Mouse (Mus musculus) midbrain, embryonic 14.5 days (tissue): ENCODE measurements around the gene Ushbp1. TPM values are rescaled to one million over a fixed set of nuclear protein-coding genes. Genes with fewer than 3 reads are reported as not detected.

Experiments used
- ATAC-seq: fragments of 200-750 bp; cut with Nextera tagmentation; 2 replicates; pipeline ENCODE4 v1.8.0; 2017; ENCODE audit warnings: moderate number of reproducible peaks, moderate library complexity; ENCODE audit not compliant: low FRiP score, low TSS enrichment
- DNase-seq: peaks from one replicate; pipeline ENCODE4 v3.0.0-alpha.2; 2015
- H3K27ac ChIP-seq: fragments of 300-500 bp; sonication (generic); replicated peaks from 2 replicates; pipeline ENCODE4 v1.5.1; 2014; ENCODE audit warnings: mild to moderate bottlenecking, low read depth, low read length, moderate library complexity
- H3K27me3 ChIP-seq: fragments of 300-500 bp; sonication (generic); 2 replicates; pipeline ENCODE4 v1.6.1; 2014; ENCODE audit warnings: low read length, control low read depth, mixed read lengths; ENCODE audit not compliant: control insufficient read depth, insufficient read depth
- H3K36me3 ChIP-seq: fragments of 300-500 bp; sonication (generic); 2 replicates; pipeline ENCODE4 v1.6.1; 2014; ENCODE audit warnings: low read length, control low read depth; ENCODE audit not compliant: control insufficient read depth, insufficient read depth
- H3K4me1 ChIP-seq: fragments of 300-500 bp; sonication (generic); 2 replicates; pipeline ENCODE4 v1.6.1; 2014; ENCODE audit warnings: mild to moderate bottlenecking, antibody characterized with exemption, low read length, control low read depth; ENCODE audit not compliant: control insufficient read depth, insufficient read depth
- H3K4me2 ChIP-seq: fragments of 300-500 bp; sonication (generic); 2 replicates; pipeline ENCODE4 v1.6.1; 2014; ENCODE audit warnings: mild to moderate bottlenecking, low read length, moderate library complexity
- H3K4me3 ChIP-seq: fragments of 300-500 bp; sonication (generic); replicated peaks from 2 replicates; pipeline ENCODE4 v1.5.1; 2014; ENCODE audit warnings: low read depth, low read length
- H3K9ac ChIP-seq: fragments of 300-500 bp; sonication (generic); replicated peaks from 2 replicates; pipeline ENCODE4 v1.6.1; 2014; ENCODE audit warnings: mild to moderate bottlenecking, low read length, moderate library complexity
- H3K9me3 ChIP-seq: fragments of 300-500 bp; sonication (generic); 2 replicates; pipeline ENCODE4 v1.6.1; 2016; ENCODE audit warnings: low read length, control low read depth, mixed read lengths; ENCODE audit not compliant: control insufficient read depth
- WGBS: fragments of 180-500 bp; shearing (Covaris S2); extraction: QIAGEN DNeasy Blood & Tissue Kit; methylation state at CpG from one replicate; pipeline ENCODE4 v1.1.7; 2014; 5-methylcytosine and 5-hydroxymethylcytosine counted together
- polyA plus RNA-seq: library from polyadenylated mRNA; unstranded; fragments of >200 nt; fragmentation: Nextera tagmentation; extraction: Ambion mirVana; gene quantifications from 2 replicates; pipeline ENCODE4 v1.2.1, GENCODE M21; 2014

Gene Ushbp1
- polyA plus RNA-seq, 1 experiment from 2014 or later: 5.7 TPM

DNA sequence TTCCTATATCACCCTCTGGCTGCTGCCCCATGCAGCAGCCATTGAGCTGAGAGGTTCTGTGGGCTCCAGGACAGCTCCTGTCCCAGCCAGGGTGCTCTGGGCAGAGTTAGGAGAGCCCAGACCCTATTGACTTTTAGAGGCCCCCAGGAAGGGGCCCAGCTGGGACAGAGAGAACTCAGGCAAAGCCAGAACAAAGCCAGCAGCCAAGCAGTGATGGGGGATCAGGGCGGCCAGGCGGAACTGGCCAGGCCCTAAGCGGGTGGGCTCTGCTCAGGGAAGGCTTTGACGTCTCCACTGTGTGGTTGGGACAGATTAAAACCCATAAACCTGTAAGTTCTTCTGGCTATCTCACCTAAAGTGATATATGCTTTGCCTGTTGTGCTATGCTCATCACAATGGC, 16.6 kb downstream of the Ushbp1 start:
- Histone ChIP-seq H3K4me1 (peaks cover 56% of the 10 kb centered on the region), H3K4me2 (peak overlapping the region; percentile 99), H3K9ac (0 out of 2 replicates have a peak overlapping the region, but pooled peaks have one; percentile 74), H3K27me3 (peaks cover 7% of the 10 kb centered on the region; the same call in 1 of the 2 replicates), H3K4me3 (no peak overlapping the region), H3K36me3 (peaks cover 4% of the 10 kb centered on the region; the same call in 1 of the 2 replicates), H3K9me3 (no peaks in the 10 kb centered on the region), H3K27ac (no peak overlapping the region)
- WGBS: 13% methylated on average over 4 of the region's 4 CpGs
- DNase-seq (no peak), ATAC-seq (no peak)

GRCm38 (mm10) chr8:71376423-71377030, 19.1 kb downstream of the Ushbp1 start:
- H3K9ac ChIP-seq: peak overlapping the region; percentile 54
- no peak for ATAC-seq
- peaks cover 43% of the 10 kb centered on the region for H3K4me1 ChIP-seq
- H3K4me2 ChIP-seq: peak overlapping the region; percentile 64
- peak overlapping the region; percentile 80 for H3K27ac ChIP-seq
- no peaks in the 10 kb centered on the region for H3K9me3 ChIP-seq
- peaks cover 6% of the 10 kb centered on the region; the same call in 1 of the 2 replicates for H3K36me3 ChIP-seq
- H3K27me3 ChIP-seq: peaks cover 7% of the 10 kb centered on the region; the same call in 1 of the 2 replicates
- 35% methylated on average over 8 of the region's 8 CpGs for WGBS
- H3K4me3 ChIP-seq: peak overlapping the region; percentile 35
- peak; percentile 51 for DNase-seq

- Histone ChIP-seq H3K27ac (peak overlapping the region; percentile 80), H3K36me3 (peaks cover 6% of the 10 kb centered on the region; the same call in 1 of the 2 replicates), H3K4me1 (peaks cover 37% of the 10 kb centered on the region), H3K9ac (peak overlapping the region; percentile 54), H3K27me3 (peaks cover 7% of the 10 kb centered on the region; the same call in 1 of the 2 replicates), H3K4me3 (peak overlapping the region; percentile 35), H3K4me2 (peak overlapping the region; percentile 64), H3K9me3 (no peaks in the 10 kb centered on the region)
- ATAC-seq: peak; percentile 7; the same call in 1 of the 2 replicates
- DNase-seq: peak; percentile 84
- 5% methylated on average over 74 of the region's 74 CpGs for WGBS
Measured at GRCm38 (mm10) chr8:71375581-71376422, 19.8 kb downstream of the Ushbp1 start.

- no peak overlapping the region for H3K4me2 ChIP-seq
- ATAC-seq: no peak
- DNase-seq: no peak
- WGBS: 70% methylated on average over 17 of the region's 17 CpGs
- no peak overlapping the region for H3K4me3 ChIP-seq
- peaks cover 9% of the 10 kb centered on the region; the same call in 1 of the 2 replicates for H3K36me3 ChIP-seq
- peaks cover 29% of the 10 kb centered on the region for H3K4me1 ChIP-seq
- no peaks in the 10 kb centered on the region for H3K9me3 ChIP-seq
- no peak overlapping the region for H3K27ac ChIP-seq
- H3K27me3 ChIP-seq: peaks cover 7% of the 10 kb centered on the region; the same call in 1 of the 2 replicates
- no peak overlapping the region for H3K9ac ChIP-seq
Measured at GRCm38 (mm10) chr8:71374616-71375206, 20.9 kb downstream of the Ushbp1 start.

GRCm38 (mm10) chr8:71373000-71373399, 22.6 kb downstream of the Ushbp1 start:
- DNase-seq (no peak), ATAC-seq (no peak)
- Histone ChIP-seq H3K27me3 (peaks cover 7% of the 10 kb centered on the region; the same call in 1 of the 2 replicates), H3K27ac (no peak overlapping the region), H3K4me1 (peaks cover 21% of the 10 kb centered on the region), H3K36me3 (peaks cover 19% of the 10 kb centered on the region; the same call in 1 of the 2 replicates), H3K9me3 (no peaks in the 10 kb centered on the region), H3K4me2 (no peak overlapping the region), H3K4me3 (no peak overlapping the region), H3K9ac (no peak overlapping the region)
- 93% methylated on average over 3 of the region's 3 CpGs for WGBS

- no peak overlapping the region for H3K27ac ChIP-seq
- WGBS: 82% methylated on average over 12 of the region's 12 CpGs
- H3K4me1 ChIP-seq: peaks cover 26% of the 10 kb centered on the region
- ATAC-seq (no peak), DNase-seq (no peak)
- no peak overlapping the region for H3K4me2 ChIP-seq
- no peak overlapping the region for H3K9ac ChIP-seq
- H3K4me3 ChIP-seq: no peak overlapping the region
- no peaks in the 10 kb centered on the region for H3K9me3 ChIP-seq
- H3K36me3 ChIP-seq: peaks cover 19% of the 10 kb centered on the region; the same call in 1 of the 2 replicates
- peaks cover 7% of the 10 kb centered on the region; the same call in 1 of the 2 replicates for H3K27me3 ChIP-seq
Measured at GRCm38 (mm10) chr8:71372427-71372826, 23.2 kb downstream of the Ushbp1 start.

DNA sequence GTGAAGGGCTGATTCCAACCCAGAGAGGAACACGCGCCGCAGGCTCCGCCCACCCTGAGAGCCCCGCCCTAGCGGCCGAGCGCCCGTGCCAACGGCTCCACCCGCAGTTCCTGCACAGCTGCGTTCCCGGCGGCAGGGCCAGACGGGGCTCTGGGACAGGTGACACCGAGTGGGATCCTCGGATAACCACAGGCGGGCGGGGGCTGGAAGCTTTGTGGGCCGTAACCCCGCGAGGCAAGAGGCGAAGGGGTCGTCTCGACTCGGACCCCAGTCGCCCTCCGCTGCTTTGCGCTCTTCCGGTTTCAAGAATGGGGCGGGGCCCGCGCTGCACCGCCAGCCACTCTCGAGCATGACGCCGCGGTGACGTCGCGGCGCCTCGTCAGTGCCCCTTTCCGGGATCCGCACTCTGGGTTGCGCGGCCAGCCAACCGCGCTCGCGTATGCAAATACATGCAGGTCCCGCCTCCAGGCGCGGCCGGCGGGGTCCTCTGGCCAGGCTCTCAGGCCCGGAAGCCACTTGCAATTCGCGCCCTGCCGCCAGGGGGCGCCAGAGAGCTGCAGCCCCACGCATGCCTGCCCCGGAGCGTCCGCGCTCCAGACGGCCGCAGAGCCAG, 24.3 kb downstream of the Ushbp1 start, which contains the start of gene Ocel1:
TSS of gene Ocel1 (plus strand) at position 63 of the 613 bp plus-strand sequence.
- Histone ChIP-seq H3K4me1 (peaks cover 20% of the 10 kb centered on the region), H3K27me3 (no peaks in the 10 kb centered on the region), H3K4me2 (peak within 1 kb of the TSS; percentile 56), H3K36me3 (peaks cover 19% of the 10 kb centered on the region; the same call in 1 of the 2 replicates), H3K4me3 (peak within 1 kb of the TSS; percentile 68), H3K9ac (peak within 1 kb of the TSS; percentile 60), H3K9me3 (no peaks in the 10 kb centered on the region), H3K27ac (peak within 1 kb of the TSS; percentile 78)
- ATAC-seq (peak; percentile 87), DNase-seq (peak; percentile 99)
- under 1% methylated on average over 68 of the region's 68 CpGs for WGBS

DNA sequence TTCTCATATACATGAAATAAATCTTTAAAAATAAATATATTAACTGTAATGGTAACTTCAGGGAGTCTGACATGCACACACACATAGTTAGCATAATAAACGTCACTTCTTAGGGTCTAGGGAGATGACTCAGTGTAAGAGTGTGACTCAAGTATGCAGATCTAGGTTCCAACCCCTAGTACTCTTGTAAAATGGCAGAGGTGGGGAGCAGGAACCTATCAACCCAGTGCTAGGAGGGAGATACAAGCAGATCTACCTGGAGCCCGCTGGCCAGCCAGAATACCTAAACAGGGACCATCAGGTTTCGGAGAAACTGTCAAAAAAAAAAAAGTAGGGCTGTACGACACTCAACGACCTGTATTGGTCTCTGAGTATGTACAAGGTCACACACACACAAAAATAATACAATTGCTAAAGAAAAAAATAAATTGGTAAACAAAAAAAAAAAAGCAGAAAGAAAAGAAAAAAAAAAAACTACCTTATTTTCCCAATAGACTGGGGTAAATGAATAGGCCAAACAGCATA, 24.8 kb downstream of the Ushbp1 start:
- 25% methylated on average over 5 of the region's 5 CpGs for whole genome bisulfite sequencing
- DNase-seq: no peak
- no peak for ATAC-seq

More for the DNA sequence above, 24.8 kb downstream of the Ushbp1 start:
- Histone ChIP-seq H3K27ac (peak overlapping the region; percentile 78), H3K9me3 (no peaks in the 10 kb centered on the region), H3K9ac (no peak overlapping the region; the same call in 1 of the 2 replicates), H3K36me3 (peaks cover 19% of the 10 kb centered on the region; the same call in 1 of the 2 replicates), H3K27me3 (no peaks in the 10 kb centered on the region), H3K4me2 (peak overlapping the region; percentile 56), H3K4me3 (peak overlapping the region; percentile 68), H3K4me1 (peaks cover 19% of the 10 kb centered on the region)
